Mouse (Mus musculus) left cerebral cortex, adult 9 months (tissue): ENCODE measurements around the gene Rnf216.

Source experiments
- DNase-seq, 2 experiments: peaks; one replicate each; pipeline ENCODE4 v3.0.0; 2022; ENCODE audit warnings: low spot score in 2 of 2

Gene Rnf216

DNA sequence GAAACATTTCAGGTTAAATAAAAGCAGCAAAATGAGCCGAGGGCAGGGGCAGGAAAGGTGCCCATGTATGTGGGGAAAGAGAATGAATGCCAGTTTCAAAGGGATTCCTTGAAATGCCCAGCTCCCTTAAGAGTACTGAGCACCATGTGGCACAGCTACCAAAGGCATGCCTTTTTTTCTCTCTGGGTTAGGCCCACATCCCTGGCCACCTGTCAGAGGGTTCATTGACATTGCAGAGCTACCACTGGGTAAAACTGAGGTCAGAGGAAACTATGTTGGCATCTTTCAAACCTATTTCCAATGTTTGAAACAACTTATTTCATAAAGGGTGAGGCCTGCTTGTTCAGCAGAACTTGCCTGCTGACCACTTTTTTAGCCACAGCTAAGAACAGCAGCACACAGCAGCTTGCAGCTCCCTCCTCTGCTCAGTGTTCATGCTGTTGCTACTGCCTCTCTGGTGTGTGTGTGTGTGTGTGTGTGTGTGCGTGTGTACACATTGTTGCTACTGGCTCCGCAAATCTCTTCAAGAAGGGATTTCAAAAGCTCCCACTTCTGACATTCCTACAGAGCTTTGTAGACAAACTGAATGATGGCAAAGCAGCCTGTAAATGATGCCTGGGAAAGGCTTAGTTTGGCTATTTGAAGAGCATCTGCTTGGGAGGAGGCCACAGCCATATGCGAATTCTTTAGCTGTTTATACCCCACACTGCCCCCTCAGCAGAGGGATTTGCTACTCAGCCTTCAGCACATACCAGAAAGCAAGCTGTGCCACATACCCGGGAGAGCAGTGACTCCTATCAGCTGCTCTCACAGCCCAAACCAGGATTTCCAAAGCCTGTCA, 59.4 kb downstream of the Rnf216 start:
- DNase-seq: peak in 1 of 2 experiments; percentile 66

DNA sequence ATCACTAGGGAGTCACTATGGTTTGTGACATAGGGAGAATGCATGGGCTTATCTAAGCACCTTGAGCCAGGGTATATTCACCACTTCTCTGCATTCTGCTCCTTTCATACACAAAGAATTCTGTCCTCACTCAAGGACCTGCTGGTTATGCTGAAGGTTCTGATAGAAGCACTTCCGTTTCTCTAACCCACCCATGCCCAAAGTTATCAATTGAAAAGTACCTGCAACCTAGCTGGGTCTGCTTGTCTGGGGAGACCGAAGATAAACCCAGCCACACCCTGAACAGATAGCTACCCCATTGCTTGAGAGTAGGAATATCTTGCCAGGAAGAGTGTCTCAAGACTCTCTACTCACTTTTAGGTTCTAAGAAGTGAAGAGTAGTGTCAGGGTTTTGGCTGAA, 60.1 kb downstream of the Rnf216 start:
- no peak for DNase-seq

DNA sequence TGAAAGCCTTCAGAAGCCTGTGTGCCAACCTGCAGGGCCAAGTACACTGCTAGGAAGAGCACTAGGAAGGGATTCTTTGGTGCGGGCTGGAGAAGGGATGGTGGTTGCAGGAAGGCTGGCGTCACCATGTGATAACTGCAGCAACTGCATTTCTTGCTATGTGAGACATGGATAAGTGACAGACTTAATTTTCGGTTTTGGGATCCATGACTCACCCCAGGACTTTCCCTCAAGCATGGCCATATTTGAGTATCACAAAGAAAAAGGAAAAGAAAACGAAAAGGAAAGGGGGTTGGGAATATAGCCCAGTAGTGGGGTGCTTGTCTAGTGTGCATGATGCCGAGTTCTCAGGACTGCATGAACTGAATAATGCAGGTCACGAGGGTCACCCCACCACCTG, 60.9 kb downstream of the Rnf216 start:
- DNase-seq: no peak

DNA sequence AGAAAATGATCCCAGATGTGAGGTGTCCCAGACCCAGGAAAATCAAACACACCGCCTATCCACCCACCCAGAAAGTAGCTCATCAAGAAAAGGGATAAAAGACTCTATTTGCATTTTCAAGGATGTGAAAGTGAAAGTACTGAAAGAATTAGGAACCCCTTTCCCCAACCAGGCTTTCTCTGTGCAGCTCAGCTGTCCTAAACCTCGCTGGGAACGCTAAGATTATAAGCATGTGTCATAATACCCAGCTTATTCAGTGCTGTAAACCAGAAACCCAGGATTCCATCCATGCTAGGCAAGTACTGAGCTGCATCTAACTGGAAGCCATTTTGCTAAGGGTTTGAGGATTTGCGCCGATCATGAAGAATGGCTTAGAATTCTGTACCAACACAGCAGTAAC, 62.5 kb downstream of the Rnf216 start:
- no peak for DNase-seq

DNA sequence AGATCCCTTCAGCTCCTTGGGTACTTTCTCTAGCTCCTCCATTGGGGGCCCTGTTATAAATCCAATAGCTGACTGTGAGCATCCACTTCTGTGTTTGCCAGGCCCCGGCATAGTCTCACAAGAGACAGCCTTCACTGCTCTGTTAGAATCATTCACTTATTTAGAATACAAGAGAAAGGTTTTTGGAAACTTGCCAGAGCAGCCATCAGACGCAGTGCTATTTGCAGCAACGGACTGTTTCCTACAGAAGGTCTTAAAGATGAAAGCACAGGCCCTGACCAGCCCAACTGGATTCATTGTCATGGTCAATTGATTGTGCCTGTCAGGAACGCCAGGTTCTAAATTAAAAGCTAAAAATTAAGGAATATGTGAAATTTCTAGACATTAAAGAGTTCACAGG, 63.0 kb downstream of the Rnf216 start:
- no peak for DNase-seq

DNA sequence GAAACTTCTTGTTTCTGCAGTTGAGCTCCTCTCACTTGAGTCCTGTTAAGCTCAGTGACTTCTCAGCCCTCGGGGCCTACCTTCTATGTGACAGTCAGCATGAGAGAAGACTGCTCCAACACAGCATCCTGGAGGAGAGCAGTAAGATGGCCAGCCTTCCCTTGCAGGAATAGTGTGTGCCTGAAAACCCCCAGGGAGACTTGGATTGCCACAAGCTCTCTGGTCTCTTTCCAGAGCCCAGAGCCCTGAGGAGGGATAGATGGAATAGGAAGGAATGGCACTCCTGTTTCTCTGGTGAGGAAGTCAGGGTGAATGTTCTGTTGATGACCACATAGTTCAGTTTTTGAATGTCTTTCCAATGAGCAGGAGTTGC, 63.8 kb downstream of the Rnf216 start:
- DNase-seq: no peak

DNA sequence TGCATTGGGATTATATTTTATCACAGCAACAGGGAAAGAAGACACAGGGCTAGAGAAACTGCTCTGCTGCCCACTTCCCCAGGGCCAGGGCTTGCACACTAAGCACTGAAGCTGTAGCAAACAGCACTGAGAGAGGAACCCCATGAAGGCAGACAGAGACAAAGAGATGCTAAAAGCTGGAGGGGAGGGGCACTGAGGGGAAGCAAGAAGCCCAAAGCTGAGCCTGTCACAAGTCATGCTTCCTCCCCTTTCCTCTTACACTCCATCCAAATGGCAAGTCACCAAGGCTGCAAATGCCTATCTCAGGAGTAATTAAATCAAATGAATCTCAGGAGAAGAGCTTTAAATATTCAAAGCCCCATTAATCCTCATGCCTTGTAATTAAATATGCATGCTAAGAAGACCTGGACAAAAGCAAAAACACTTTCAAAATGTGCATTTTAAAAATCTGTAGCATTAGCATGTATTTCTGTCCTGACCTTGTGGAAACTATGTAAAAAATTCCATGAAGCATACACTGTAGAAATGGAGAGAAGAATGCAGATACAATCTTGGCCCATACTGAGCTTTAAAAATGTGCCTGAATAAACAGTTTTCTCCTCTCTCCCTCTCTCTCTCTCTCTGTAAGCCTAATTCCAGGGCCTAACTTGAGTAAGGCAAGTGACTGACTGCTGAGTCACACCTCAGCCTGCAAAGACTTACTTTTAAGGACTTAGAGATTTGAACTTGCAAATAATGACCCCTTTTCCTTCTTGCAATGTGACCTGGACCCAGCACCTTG, 64.4 kb downstream of the Rnf216 start:
- DNase-seq: no peak

DNA sequence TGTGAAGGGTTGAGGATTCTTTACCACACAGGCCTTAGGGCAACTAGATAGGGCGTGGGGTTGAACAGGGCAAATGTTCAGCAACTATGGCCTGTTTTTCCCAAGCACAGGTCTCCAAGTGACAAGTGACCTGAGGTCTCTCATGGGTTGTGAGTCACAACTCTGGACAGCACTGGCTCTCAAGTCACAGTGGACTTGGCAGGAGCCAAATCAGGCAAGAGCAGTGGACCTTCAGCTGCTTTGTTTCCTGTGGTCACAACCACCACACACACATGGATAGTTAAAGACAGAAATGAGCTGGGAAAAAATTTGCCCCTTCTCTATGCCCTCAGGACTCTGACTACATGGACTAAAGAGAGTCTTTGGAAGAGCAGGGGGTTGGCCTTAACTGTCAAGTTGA, 65.2 kb downstream of the Rnf216 start:
- DNase-seq: no peak

DNA sequence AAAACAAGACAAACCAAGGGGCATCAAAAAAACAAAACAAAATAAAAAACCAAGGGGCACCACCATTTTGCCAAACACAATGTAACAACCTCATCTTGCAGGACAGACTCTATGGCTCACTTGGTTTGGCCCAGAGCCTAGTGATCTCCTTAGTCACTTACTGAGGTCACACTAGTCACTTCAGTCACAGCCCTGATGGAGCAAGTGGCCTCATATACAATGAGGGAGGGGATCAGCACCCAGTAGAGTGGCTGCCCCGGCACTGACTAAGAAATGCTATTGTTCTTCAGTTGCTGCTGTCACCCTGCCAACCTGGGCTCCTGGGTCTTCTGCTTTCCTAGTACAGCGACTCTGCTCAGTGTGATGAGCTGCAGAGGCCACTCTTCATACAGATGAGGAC, 68.9 kb downstream of the Rnf216 start:
- no peak for DNase-seq

DNA sequence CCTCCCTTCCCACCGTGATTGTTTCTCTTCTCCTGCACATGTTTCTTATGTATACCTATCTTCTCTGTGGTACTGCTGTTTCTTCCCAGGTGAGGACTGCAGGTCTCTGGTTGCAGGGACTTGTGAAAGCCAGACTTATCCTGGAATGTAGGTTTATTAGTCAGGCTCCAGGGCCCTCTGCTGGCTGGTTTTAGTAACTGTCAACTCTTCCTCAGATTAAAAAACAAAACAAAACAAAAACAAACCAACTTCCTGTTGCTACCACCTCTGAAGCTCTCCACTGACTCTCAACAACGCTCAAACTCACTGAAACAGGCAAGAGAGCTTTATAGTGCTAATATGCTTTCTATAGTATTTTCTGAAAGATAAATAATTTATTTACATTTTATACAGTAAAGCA, 69.5 kb downstream of the Rnf216 start:
- no peak for DNase-seq

DNA sequence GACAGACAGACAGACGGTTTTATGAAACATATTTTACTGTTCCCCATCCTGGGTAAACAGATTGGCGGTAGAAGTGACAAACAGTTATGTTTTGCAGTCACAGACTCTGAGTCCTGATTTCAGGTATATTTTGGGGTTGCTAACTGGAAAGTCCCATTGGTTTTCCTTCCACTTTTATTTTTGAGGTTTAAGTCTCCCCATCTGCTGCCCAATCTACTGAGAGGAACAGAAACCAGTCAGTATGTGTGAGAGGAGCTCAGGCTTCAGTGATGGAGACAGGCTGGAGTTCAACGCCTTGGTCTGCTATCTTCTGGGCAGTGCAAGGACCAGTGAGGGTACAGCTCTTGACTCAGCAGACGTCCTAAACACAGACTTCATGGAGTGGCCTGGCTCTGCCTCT, 74.0 kb downstream of the Rnf216 start:
- DNase-seq: no peak

DNA sequence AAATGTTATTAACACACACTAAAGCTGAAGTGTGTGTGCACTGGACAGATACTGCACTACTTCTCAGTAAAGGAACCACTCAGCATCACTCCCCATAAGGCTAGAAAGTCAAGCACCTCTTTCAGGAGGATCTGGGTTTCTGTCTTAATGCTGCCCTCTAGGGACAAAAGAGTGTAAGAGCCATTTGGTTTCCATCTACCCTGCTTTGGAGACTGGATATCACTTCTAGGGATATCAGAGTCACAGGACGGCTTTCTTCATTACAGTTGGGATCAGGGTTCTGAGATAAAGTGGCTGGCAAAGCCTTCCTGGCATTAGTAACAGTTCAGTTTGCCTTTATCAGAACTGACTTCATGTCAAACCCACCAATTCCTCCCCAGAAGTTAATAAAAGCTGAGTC, 75.6 kb downstream of the Rnf216 start:
- DNase-seq: peak in 1 of 2 experiments; percentile 71

DNA sequence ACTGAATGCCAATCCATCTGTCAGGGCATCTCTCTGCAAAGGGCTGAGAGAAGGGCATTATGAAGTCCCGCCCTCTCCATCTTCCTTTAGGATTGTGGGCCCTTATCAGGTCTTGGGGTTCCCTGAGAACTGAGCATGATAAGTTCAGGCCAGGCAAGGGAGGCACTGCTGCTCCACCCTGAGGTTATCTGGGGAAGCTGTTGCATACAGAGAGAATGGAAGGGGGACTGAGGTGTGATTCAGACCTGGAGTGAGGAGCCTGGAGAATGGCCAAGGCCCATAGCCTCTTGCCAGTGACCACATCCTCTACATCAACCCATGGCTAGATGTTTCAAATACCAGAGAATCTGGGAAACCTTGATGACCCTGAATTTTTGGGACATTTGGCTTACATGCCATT, 76.7 kb downstream of the Rnf216 start:
- no peak for DNase-seq

DNA sequence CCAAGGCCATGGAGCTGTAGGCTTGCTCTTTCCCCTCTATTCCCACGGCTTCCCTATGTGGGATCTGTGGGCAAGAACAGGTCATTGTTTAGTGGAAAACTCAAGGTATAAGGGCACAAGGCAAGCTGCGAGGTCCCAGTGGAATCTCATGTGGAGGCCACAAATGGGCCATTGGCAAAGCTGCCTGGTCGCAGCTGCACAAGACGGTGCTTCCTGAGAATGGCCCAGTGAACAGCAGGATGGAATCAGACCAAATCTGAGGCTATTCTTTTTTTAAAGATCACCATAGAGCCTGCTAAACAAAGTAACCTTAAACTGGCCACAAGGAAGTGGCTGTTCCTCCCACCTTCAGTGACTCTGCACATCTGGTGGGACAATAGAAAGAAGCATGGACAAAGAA, 77.5 kb downstream of the Rnf216 start:
- no peak for DNase-seq

DNA sequence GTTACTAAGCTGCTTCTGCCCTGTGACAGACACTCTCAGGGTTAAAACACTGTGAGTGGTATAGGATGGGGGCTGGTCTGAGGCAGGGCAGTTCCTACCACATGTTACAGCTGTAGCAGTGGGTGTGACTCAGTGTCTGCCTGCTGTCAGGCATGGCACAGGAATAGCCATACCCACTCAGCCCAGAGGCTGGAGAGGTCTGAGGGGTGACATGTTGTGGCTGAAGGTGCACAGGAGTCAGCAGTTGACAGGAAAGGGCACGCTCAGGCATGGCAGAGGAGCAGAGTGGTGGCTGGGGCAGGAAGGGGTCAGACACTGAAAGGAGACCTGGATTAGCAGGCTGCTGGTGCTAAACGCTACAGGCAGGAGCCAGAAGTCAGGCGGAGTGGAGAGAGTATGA, 78.7 kb downstream of the Rnf216 start:
- no peak for DNase-seq

DNA sequence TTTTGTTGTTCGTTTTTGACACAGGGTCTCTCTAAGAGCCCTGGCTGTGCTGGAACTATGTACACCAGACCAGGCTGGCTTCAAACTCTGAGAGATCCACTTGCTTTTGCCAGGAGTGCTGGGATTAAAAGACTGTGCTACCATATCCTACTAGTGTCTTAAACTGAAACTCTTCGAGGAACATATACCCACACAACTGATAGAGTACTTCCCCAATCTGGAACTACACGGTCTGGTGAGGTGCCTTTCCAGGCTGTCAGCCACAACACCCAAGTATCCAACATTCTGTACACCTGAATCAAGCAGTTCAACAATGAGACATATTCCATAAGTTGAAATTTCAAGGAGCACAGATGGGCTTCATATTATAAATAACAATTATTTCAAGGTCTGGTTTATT, 79.5 kb downstream of the Rnf216 start:
- no peak for DNase-seq

DNA sequence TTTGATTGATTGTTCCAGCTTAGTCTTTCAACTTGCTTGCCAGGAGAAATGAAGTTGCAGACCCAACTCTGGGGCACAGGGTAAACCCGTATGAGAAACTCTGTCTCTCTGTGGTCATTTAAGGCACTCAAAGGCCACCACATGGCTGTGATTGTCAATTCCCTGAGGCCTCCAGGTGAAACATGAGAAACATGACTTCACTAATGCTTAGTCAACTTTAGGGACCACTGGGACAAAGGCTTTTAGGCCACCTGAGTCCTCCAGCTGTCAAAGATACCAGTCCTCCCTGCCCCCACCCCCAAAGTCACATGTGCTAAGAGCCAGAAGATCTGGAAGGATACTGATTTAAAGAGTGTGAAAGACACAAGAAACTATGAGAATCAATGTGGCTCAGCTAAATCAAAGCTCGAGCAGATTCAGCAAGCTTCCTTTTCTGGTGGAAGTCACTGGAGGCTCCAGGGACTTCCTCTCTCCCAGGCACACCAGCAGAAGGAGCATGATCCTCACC, 80.1 kb downstream of the Rnf216 start:
- no peak for DNase-seq

DNA sequence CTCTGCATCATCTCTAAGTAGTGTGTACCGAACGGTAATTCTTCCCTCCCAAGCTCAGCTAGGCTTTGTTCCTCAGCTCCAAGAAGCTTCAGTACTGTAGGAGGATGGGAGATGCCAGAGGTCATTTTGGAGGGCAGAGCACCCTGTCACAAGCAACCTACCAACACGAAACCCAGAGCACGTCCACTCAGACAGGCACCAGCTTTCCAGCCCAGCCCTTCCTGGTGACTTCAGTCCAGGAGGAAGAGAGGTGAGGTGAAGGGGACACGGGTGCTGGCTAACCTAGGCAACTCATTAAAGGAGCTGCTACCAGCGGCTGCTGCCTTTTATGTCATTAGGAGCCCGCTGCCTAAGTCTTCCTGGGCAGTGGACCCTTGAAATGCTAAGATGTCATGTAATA, 81.1 kb downstream of the Rnf216 start:
- DNase-seq: no peak

DNA sequence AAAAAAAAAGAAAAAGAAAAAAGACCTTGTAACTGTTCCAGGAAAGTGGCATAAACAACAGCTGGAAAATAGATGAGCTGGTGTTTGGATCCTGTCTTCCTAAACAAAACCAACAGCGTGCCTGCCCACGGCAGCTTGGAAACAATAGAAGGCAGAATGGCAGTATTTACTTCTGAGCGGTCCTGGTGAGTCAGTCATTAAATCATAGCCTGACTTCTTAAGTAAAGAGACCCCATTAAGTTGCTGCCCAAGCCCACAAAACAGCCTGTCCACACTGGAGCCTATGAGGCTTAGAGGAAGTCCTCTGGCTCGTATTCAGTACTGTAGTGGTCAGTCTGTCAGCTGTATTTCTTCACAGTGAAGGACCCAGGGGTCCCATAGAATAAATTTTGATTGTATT, 81.6 kb downstream of the Rnf216 start:
- DNase-seq: no peak

DNA sequence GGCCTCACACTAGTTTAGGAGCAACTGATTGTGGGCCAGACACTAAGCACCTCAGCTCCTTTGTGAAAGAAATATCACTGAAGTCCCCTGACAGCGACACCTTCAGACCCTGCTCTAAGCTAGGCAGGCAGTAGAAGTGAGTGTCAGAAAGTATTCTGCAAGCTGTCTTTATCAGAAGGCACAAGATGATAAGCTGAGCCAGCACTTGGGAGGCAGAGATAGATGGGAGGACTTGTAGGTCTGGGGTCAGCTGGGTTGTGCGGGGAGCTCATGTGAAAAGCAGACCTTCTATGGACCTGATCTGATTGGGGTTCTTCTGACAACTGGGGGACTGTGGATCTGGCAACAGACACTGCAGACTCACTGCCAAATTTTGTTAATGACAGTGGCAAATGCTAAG, 88.9 kb downstream of the Rnf216 start:
- no peak for DNase-seq

DNA sequence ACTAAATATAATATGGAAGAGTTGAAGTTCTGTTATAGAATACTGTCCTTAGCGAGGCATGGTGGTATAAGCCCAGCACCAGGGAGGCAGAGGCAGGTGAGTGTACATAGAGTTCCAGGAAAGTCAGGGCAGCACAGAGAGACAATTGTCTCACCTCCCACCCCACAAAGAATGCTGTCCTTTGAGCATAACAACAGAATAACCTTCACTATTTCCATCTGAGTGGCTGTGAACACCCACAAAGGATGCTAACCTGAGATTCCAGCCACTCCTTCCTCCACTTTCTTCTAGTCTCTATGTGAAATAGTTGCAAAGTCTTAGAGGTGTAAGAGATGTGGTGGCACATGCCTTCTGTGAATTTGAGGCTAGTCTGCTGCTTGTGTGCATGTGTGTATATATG, 89.8 kb downstream of the Rnf216 start:
- no peak for DNase-seq

DNA sequence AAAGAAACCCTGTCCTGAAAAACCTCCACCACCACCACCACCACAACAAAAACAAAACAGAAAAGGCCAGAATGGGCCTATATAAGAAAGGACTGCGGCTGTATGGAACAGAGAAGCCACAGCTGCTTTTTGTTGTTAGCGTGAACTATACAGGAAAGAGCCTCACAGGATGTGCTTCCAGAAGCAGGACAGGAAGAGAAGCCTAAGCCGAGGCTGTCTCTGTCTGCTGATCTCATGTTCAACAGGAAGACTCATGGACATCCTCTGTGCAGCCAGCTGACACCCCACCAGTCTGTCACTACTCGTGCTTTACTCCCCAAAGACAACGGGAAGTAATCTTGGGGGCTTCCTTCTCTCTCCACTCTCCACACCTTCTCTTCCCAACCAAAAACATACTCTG, 95.4 kb downstream of the Rnf216 start:
- no peak for DNase-seq

DNA sequence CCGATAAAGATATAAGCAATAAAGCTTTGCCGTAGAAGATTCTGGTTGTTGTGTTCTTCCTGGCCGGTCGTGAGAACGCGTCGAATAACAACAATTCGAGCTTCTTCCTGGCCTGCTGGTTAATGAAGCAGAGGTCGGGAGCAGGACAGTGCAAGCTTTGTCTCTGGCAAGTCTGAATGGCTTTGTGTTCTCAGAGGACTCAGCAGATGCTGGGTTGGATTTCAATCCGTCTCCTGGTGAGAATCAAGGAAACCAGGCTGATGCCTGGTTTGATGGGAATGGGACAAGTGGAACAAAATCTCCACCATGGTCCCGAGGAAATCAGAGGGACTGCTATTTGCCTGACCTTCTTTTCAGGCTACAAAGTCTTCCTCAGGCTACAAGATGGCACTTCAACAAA, 103.4 kb downstream of the Rnf216 start:
- no peak for DNase-seq
